Mouse (Mus musculus): ENCODE results near the gene Htr5b.

DNA sequence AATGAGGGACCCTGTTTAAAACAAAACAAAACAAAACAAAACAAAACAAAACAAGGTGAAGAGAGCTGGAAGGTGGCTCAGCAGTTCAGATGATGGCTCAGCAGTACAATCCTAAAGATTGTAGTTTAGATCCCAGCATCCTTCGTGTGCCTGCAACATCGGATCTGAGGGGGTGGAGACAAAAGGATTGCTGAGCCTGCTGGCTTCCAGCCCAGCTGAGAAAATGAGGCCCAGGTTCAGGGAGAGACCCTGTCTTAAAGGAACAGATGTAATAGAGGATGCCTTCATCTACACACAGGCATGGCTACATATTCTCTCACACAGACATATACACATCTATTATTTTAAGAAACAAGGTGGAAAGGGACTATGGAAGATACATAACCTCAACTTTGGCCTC, 17.1 kb downstream of the Htr5b start:
- TF ChIP-seq TAL1 (IDR thresholded peaks at IDR 0.05; ENCODE audit: low read length) = no peak
- no peak for TF ChIP-seq GATA1 (IDR thresholded peaks at IDR 0.05; ENCODE audit: low read length)
